Mouse (Mus musculus): ENCODE measurements around the gene Krtap19-5. TPM values are rescaled to one million over a fixed set of nuclear protein-coding genes. Genes with fewer than 3 reads are reported as not detected.

Gene Krtap19-5
- polyA plus RNA-seq (2015; fragmentation: Nextera tagmentation; extraction: Ambion mirVana), result not detected in 2 replicates

GRCm38 (mm10) chr16:88896357-88896756, at the start of gene Krtap19-5:
Gene Krtap19-5, minus strand, starts transcription at chr16:88896457.

DNA sequence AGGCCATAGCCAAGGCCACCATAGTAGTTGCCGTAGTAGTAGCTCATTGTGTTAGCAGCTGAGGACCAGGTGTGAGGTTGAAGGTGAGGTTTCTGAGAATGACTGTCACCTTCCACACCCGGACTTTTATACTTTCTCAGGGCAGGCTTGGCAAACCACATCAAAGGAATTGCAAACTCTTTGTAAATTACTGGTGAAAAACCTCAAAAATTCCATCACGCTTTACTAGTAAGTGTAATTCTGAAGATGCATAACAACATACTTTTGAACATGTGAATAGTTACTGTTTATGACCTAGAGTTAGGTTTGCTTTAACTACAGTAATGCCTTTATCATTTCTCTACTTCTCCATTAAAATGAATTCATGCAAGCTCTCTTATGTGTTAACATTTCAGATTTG, 35.9 kb upstream of the Krtap19-5 start, which contains the start of gene Krtap19-9b:
Krtap19-9b (minus strand) TSS at position 101 of the 400 bp plus-strand sequence.

GRCm38 (mm10) chr16:88884989-88885388, 11.3 kb downstream of the Krtap19-5 start, which contains the start of gene Krtap19-4:
Gene Krtap19-4, minus strand, starts transcription at chr16:88885089.

DNA sequence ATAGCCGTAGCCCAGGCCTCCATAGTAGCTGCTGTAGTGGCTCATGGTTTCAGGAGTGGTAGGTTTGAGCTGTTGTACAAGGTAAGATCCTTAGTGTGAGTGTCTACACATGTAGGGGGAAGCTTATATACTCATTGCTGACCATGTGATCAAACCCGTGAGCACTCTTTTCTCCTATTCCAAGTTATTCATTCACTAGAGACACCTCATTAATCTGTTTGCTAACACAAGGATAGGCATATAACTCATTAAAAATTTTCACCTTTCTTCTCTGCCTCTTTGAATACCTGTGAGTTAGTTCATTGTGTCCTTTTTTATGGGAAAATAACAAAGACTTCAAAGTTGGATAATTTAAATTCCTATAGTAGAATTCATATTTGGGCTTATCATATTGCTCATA, 18.3 kb downstream of the Krtap19-5 start, which contains the start of gene Krtap19-3:
Krtap19-3 (minus strand) TSS at position 101 of the 400 bp plus-strand sequence.

DNA sequence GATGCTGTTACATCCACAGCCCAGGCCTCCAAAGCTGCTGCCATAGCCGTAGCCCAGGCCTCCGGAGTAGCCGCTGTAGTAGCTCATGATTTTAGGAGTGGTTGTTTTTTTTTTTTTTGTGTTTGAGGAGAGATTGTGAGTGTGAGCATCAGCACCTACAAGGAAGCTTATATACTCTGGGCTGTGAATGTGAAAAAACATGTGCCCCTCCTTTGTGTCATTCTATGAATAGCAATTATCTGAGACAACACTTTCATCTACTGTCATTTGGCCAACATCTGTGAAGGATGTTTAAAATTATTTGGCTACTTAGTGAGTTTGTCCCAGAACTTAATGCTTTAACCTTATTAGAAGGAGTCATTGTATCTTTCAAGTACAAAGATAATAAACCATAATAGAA, 22.1 kb downstream of the Krtap19-5 start, which contains the start of gene Krtap19-2:
Krtap19-2 (minus strand) TSS at position 101 of the 400 bp plus-strand sequence.

DNA sequence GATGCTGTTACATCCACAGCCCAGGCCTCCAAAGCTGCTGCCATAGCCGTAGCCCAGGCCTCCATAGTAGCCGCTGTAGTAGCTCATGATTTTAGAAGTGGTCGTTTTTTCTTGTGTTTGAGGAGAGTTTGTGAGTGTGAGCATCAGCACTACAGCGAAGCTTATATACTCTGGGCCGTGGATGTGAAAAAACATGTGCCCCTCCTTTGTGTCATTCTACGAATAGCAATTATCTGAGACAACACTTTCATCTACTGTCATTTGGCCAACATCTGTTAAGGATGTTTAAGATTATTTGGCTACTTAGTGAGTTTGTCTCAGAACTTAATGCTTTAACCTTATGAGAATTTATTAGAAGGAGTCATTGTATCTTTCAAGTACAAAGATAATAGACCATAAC, 26.9 kb downstream of the Krtap19-5 start, which contains the start of gene Krtap19-1:
Krtap19-1 (minus strand) TSS at position 101 of the 400 bp plus-strand sequence.

Other genes with a start within 250 kb of the Krtap19-5 start
- gene Krtap26-1, start 248.7 kb downstream of the Krtap19-5 start, polyA plus RNA-seq (2015; fragmentation: Nextera tagmentation; extraction: Ambion mirVana), result not detected in 2 replicates
- not detected in 2 replicates for gene Krtap27-1, start 224.8 kb downstream of the Krtap19-5 start, polyA plus RNA-seq (2015; fragmentation: Nextera tagmentation; extraction: Ambion mirVana)
- not detected in 2 replicates for gene 2310061N02Rik, start 188.5 kb downstream of the Krtap19-5 start, polyA plus RNA-seq (2015; fragmentation: Nextera tagmentation; extraction: Ambion mirVana)
- not detected in 2 replicates for gene Krtap13-1, start 167.6 kb downstream of the Krtap19-5 start, polyA plus RNA-seq (2015; fragmentation: Nextera tagmentation; extraction: Ambion mirVana)
- gene Krtap13, start 144.8 kb downstream of the Krtap19-5 start, polyA plus RNA-seq (2015; fragmentation: Nextera tagmentation; extraction: Ambion mirVana), result not detected in 2 replicates
- not detected in 2 replicates for gene 2310034C09Rik, start 137.6 kb downstream of the Krtap19-5 start, polyA plus RNA-seq (2015; fragmentation: Nextera tagmentation; extraction: Ambion mirVana)
- gene 2310057N15Rik, start 122.3 kb downstream of the Krtap19-5 start, polyA plus RNA-seq (2015; fragmentation: Nextera tagmentation; extraction: Ambion mirVana), result not detected in 2 replicates
- not detected in 2 replicates for gene Gm5965, start 118.6 kb downstream of the Krtap19-5 start, polyA plus RNA-seq (2015; fragmentation: Nextera tagmentation; extraction: Ambion mirVana)
- gene Gm20741, start 84.2 kb downstream of the Krtap19-5 start, polyA plus RNA-seq (2015; fragmentation: Nextera tagmentation; extraction: Ambion mirVana), result not detected in 2 replicates
- gene Krtap15, start 76.2 kb downstream of the Krtap19-5 start, polyA plus RNA-seq (2015; fragmentation: Nextera tagmentation; extraction: Ambion mirVana), result not detected in 2 replicates
- not detected in 2 replicates for gene Krtap14, start 70.3 kb downstream of the Krtap19-5 start, polyA plus RNA-seq (2015; fragmentation: Nextera tagmentation; extraction: Ambion mirVana)
- gene Krtap19-1, start 27.0 kb downstream of the Krtap19-5 start, polyA plus RNA-seq (2015; fragmentation: Nextera tagmentation; extraction: Ambion mirVana), result not detected in 2 replicates
- gene Krtap19-2, start 22.2 kb downstream of the Krtap19-5 start, polyA plus RNA-seq (2015; fragmentation: Nextera tagmentation; extraction: Ambion mirVana), result not detected in 2 replicates
- gene Krtap19-3, start 18.4 kb downstream of the Krtap19-5 start, polyA plus RNA-seq (2015; fragmentation: Nextera tagmentation; extraction: Ambion mirVana), result not detected in 2 replicates
- not detected in 2 replicates for gene Krtap19-4, start 11.4 kb downstream of the Krtap19-5 start, polyA plus RNA-seq (2015; fragmentation: Nextera tagmentation; extraction: Ambion mirVana)
- gene Krtap19-9b, start 35.8 kb upstream of the Krtap19-5 start, polyA plus RNA-seq (2015; fragmentation: Nextera tagmentation; extraction: Ambion mirVana), result not detected in 2 replicates
- gene Krtap16-3, start 66.4 kb upstream of the Krtap19-5 start, polyA plus RNA-seq (2015; fragmentation: Nextera tagmentation; extraction: Ambion mirVana), result not detected in 2 replicates
- not detected in 2 replicates for gene Krtap22-2, start 114.3 kb upstream of the Krtap19-5 start, polyA plus RNA-seq (2015; fragmentation: Nextera tagmentation; extraction: Ambion mirVana)
- not detected in 2 replicates for gene Gm10229, start 118.8 kb upstream of the Krtap19-5 start, polyA plus RNA-seq (2015; fragmentation: Nextera tagmentation; extraction: Ambion mirVana)
- gene Krtap6-1, start 135.2 kb upstream of the Krtap19-5 start, polyA plus RNA-seq (2015; fragmentation: Nextera tagmentation; extraction: Ambion mirVana), result not detected in 2 replicates
- gene Gm10228, start 145.0 kb upstream of the Krtap19-5 start, polyA plus RNA-seq (2015; fragmentation: Nextera tagmentation; extraction: Ambion mirVana), result not detected in 2 replicates
- not detected in 2 replicates for gene Krtap6-5, start 151.4 kb upstream of the Krtap19-5 start, polyA plus RNA-seq (2015; fragmentation: Nextera tagmentation; extraction: Ambion mirVana)
- not detected in 2 replicates for gene 1110025L11Rik, start 167.5 kb upstream of the Krtap19-5 start, polyA plus RNA-seq (2015; fragmentation: Nextera tagmentation; extraction: Ambion mirVana)
- not detected in 2 replicates for gene Krtap6-3, start 187.6 kb upstream of the Krtap19-5 start, polyA plus RNA-seq (2015; fragmentation: Nextera tagmentation; extraction: Ambion mirVana)
- gene Gm6358, start 244.4 kb upstream of the Krtap19-5 start, polyA plus RNA-seq (2015; fragmentation: Nextera tagmentation; extraction: Ambion mirVana), result not detected in 2 replicates

Data from adrenal gland, postnatal 0 days (tissue).